Mouse (Mus musculus) kidney, adult 2 months (tissue): ENCODE measurements around the gene Gm9922. TPM values are rescaled to one million over a fixed set of nuclear protein-coding genes. Genes with fewer than 3 reads are reported as not detected.

Experiments used
- DNase-seq: peaks from one replicate; pipeline ENCODE4 v3.0.0; 2021
- H3K27ac ChIP-seq: fragments of 200-500 bp; 2 replicates; pipeline ENCODE4 v1.5.1; 2012; ENCODE audit warnings: low read depth, low read length, control low read depth, inconsistent platforms; ENCODE audit not compliant: insufficient read depth
- H3K27me3 ChIP-seq: fragments of 200-500 bp; replicated peaks from 2 replicates; pipeline ENCODE4 v1.6.1; 2012; ENCODE audit warnings: mild to moderate bottlenecking, moderate library complexity, low read length, inconsistent platforms; ENCODE audit not compliant: control insufficient read depth, insufficient read depth
- H3K36me3 ChIP-seq: fragments of 200-500 bp; 2 replicates; pipeline ENCODE4 v1.6.1; 2012; ENCODE audit warnings: mild to moderate bottlenecking, moderate library complexity, low read length, inconsistent platforms; ENCODE audit not compliant: control insufficient read depth, insufficient read depth
- H3K4me1 ChIP-seq: fragments of 200-500 bp; 2 replicates; pipeline ENCODE4 v1.6.1; 2011; ENCODE audit warnings: low read length; ENCODE audit not compliant: control insufficient read depth, insufficient read depth
- H3K4me3 ChIP-seq: fragments of 200-500 bp; 2 replicates; pipeline ENCODE4 v1.5.1; 2011; ENCODE audit warnings: mild to moderate bottlenecking, low read depth, low read length, control low read depth; ENCODE audit not compliant: insufficient read depth
- CTCF ChIP-seq: fragments of 200-500 bp; conservative IDR thresholded peaks from 2 replicates; pipeline ENCODE4 v1.5.1; 2011; ENCODE audit warnings: low read depth, mild to moderate bottlenecking, control low read depth, low read length, moderate library complexity, mixed read lengths; ENCODE audit not compliant: insufficient read depth, insufficient read length
- POLR2A ChIP-seq: fragments of 200-500 bp; IDR thresholded peaks from one replicate; pipeline ENCODE4 v1.6.1; 2011; ENCODE audit warnings: low read depth, low read length, control low read depth
- whole genome bisulfite sequencing: fragments of 180-500 bp; shearing (Covaris S2); methylation state at CpG from one replicate; pipeline ENCODE4 v1.1.7; 2018; 5-methylcytosine and 5-hydroxymethylcytosine counted together
- polyA plus RNA-seq: library from polyadenylated mRNA; depleted of rRNA; stranded (reverse); fragments of >200 nt; gene quantifications from 2 replicates; pipeline ENCODE4 v1.2.3, GENCODE M21; 2012; rRNA removed

Gene Gm9922
- polyA plus RNA-seq, 1 experiment: 10.2 TPM

DNA sequence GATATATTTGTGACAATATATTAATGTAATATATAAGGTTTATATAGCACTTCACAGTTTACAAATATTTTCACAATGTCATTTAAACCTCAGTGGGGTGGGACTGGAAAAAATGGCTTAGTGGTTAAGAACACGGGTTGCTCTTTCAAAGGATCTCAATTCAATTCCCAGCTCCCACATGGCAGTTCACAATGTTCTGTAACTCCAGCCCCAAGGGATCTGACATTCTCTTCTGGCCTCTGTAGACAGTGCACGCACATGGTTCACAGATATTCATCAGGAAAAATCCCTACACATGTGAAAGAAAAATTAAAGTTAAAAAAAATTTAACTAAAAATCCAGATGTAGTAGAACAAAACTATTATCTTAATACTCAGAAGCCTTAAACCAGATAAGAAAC is 41.2 kb downstream of the Gm9922 start:
- no peak for DNase-seq
- Histone ChIP-seq H3K36me3 (no peaks in the 10 kb centered on the region), H3K4me1 (peaks cover 3% of the 10 kb centered on the region; the same call in 1 of the 2 replicates), H3K27me3 (no peaks in the 10 kb centered on the region), H3K4me3 (no peak overlapping the region), H3K27ac (no peak overlapping the region)
- TF ChIP-seq CTCF (no peak), POLR2A (no peak)
- WGBS: 86% methylated on average over 2 of the region's 2 CpGs

DNA sequence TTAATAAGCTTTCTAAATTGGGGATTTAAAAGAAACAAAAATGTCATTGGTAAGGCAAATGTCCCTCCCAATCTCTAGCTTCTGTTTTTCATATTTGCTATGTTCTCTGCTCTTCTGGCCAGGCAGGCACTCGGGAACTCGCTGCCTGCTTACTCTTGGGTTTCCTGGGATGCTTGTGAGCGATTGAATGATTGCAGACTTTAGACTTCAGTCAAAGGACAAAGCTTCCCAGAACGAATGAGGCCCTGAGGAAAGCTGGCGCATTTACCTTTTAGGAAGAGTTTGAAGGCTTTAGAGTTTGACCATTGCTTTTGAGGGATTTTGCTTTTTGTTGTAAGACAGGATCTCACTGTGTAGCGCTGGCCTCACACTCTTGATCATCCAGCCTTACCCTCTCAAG is 41.9 kb downstream of the Gm9922 start:
- Histone ChIP-seq H3K27me3 (no peaks in the 10 kb centered on the region), H3K4me3 (no peak overlapping the region), H3K36me3 (no peaks in the 10 kb centered on the region), H3K4me1 (peaks cover 3% of the 10 kb centered on the region; the same call in 1 of the 2 replicates), H3K27ac (no peak overlapping the region; the same call in 1 of the 2 replicates)
- peak; percentile 82 for DNase-seq
- TF ChIP-seq POLR2A: no peak
- no peak for TF ChIP-seq CTCF
- WGBS: 65% methylated on average over 6 of the region's 6 CpGs

Other genes starting within 250 kb of the Gm9922 start
- gene Tbc1d4, start 120.6 kb downstream of the Gm9922 start, polyA plus RNA-seq: 7.4 and 8.9 TPM in 2 replicates
- gene Commd6, start 89.1 kb downstream of the Gm9922 start, polyA plus RNA-seq: 40.6 and 48.6 TPM in 2 replicates
- gene Uchl3, start 75.8 kb downstream of the Gm9922 start, polyA plus RNA-seq: 17.7 and 20.3 TPM in 2 replicates
- 40.0 and 53.1 TPM in 2 replicates for gene Lmo7, start 143 bp upstream of the Gm9922 start, polyA plus RNA-seq